Mouse (Mus musculus) small intestine, adult 2 months (tissue): ENCODE measurements around the gene Pigb. TPM values are rescaled to one million over a fixed set of nuclear protein-coding genes. Genes with fewer than 3 reads are reported as not detected.

Experiments
- H3K27ac ChIP-seq: fragments of 200-500 bp; 2 replicates; pipeline ENCODE4 v1.5.1; 2012; ENCODE audit warnings: low read depth, low read length, control low read depth, inconsistent platforms; ENCODE audit not compliant: insufficient read depth
- H3K27me3 ChIP-seq: fragments of 200-500 bp; 2 replicates; pipeline ENCODE4 v1.6.1; 2012; ENCODE audit warnings: mild to moderate bottlenecking, moderate library complexity, low read length, inconsistent platforms; ENCODE audit not compliant: control insufficient read depth, insufficient read depth
- H3K36me3 ChIP-seq: fragments of 200-500 bp; 2 replicates; pipeline ENCODE4 v1.6.1; 2012; ENCODE audit warnings: mild to moderate bottlenecking, low read length, control low read depth, inconsistent platforms; ENCODE audit not compliant: control insufficient read depth, insufficient read depth
- H3K4me1 ChIP-seq: fragments of 200-500 bp; 2 replicates; pipeline ENCODE4 v1.6.1; 2012; ENCODE audit warnings: low read length, inconsistent platforms, mixed read lengths; ENCODE audit not compliant: control insufficient read depth, insufficient read depth, insufficient read length
- H3K4me3 ChIP-seq: fragments of 200-500 bp; 2 replicates; pipeline ENCODE4 v1.5.1; 2012; ENCODE audit warnings: low read depth, mild to moderate bottlenecking, control low read depth, inconsistent platforms, low read length, moderate library complexity
- CTCF ChIP-seq: fragments of 200-500 bp; IDR thresholded peaks from 2 replicates; pipeline ENCODE4 v1.5.1; 2012; ENCODE audit warnings: low read depth, mild to moderate bottlenecking, control low read depth, inconsistent platforms, low read length, moderate library complexity, mixed read lengths; ENCODE audit not compliant: insufficient replicate concordance, insufficient read length; ENCODE audit errors: extremely low read depth
- POLR2A ChIP-seq: fragments of 200-500 bp; IDR thresholded peaks from 2 replicates; pipeline ENCODE4 v1.6.1; 2012; ENCODE audit warnings: low read depth, mild to moderate bottlenecking, control low read depth, inconsistent platforms, low read length, moderate library complexity
- WGBS: fragments of 180-500 bp; shearing (Covaris S2); methylation state at CpG from one replicate; pipeline ENCODE4 v1.1.7; 2018; 5-methylcytosine and 5-hydroxymethylcytosine counted together
- polyA plus RNA-seq: library from polyadenylated mRNA; depleted of rRNA; stranded (reverse); fragments of >200 nt; gene quantifications from 2 replicates; pipeline ENCODE4 v1.2.3, GENCODE M21; 2012

Gene Pigb
- polyA plus RNA-seq, 1 experiment: 5.0 TPM

DNA sequence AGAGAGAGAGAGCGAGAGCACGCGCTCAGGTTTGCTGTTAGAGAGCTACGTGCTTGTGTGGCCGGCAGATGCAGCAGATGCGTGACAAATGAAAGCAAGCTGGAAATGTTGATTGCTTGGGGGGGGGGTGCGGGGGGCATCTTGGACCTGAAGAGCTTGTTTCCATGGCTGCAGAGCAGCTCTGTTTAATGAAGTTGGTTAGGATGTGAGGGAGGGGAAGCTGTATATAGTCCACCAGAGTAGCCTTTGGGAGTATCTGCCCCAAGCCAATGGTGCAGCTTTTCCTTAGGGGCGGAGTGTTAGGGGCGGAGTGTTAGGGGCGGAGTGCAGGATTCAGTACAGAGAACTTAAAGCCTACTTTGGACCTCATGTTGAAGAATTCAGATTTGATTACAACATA lies 26.9 kb upstream of the Pigb start:
- no peaks in the 10 kb centered on the region for H3K36me3 ChIP-seq
- 47% methylated on average over 10 of the region's 10 CpGs for WGBS
- H3K27ac ChIP-seq: no peak overlapping the region
- no peaks in the 10 kb centered on the region for H3K27me3 ChIP-seq
- H3K4me1 ChIP-seq: peaks cover 12% of the 10 kb centered on the region
- TF ChIP-seq CTCF (no peak), POLR2A (no peak)
- H3K4me3 ChIP-seq: peak overlapping the region; percentile 17; the same call in 1 of the 2 replicates

DNA sequence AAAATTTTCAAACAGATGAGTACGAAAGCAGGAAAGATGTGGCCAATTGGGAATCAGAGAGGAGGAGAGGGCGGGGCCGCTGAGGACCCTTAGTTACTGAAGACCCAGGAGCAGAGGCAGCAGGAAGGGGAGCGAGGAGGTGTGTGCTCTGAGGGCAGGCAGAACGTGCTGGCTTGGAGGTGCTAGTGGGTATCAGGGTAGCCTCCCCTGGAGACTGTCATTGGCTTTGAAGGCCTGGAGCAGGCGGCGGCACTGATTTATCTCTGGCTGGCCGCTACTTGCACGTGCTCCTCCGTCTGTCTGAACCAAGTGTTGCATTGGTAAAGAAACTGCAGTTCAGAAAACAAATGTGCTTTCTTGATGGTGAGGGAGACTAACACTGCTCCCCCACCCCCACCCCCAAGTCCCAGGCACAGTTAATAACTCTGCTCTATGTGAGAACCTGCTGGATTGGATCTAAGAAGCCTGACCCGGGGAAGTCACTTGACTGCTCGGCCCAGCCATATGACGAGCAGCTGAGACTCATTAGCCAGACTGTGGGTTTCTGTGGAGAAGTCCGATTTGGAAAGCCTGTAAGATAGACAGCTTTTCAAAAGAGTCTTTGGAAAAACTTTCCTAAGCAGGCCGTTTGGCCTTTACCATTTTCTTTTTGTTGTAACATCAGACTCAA lies 23.6 kb upstream of the Pigb start:
- TF ChIP-seq POLR2A: no peak
- Histone ChIP-seq H3K27ac (no peak overlapping the region), H3K27me3 (no peaks in the 10 kb centered on the region), H3K4me1 (peaks cover 7% of the 10 kb centered on the region), H3K36me3 (no peaks in the 10 kb centered on the region), H3K4me3 (no peak overlapping the region)
- 76% methylated on average over 15 of the region's 15 CpGs for WGBS

DNA sequence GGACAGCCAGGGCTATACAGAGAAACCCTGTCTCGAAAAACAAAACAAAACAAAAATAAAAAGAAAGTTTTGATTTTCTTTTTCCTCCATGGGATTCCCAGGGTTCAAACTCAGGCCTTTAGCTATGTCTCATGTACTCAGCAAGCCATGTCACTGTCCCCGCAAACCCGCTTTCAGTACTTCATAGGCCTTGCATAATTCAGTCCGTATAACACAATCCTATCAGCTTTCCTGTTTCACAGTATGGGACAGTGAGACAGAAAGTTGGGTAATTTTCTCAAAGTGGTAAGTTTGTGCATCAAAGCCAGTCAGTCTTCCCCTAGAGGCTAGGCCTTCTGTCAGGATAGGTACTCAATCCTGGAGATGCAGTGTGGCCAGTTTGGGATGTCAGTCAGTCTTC lies 19.0 kb upstream of the Pigb start:
- no peaks in the 10 kb centered on the region for H3K36me3 ChIP-seq
- no peak overlapping the region for H3K4me3 ChIP-seq
- H3K4me1 ChIP-seq: peaks cover 5% of the 10 kb centered on the region
- 98% methylated on average over 4 of the region's 4 CpGs for WGBS
- H3K27me3 ChIP-seq: no peaks in the 10 kb centered on the region
- no peak overlapping the region for H3K27ac ChIP-seq
- no peak for TF ChIP-seq POLR2A
- TF ChIP-seq CTCF: no peak

DNA sequence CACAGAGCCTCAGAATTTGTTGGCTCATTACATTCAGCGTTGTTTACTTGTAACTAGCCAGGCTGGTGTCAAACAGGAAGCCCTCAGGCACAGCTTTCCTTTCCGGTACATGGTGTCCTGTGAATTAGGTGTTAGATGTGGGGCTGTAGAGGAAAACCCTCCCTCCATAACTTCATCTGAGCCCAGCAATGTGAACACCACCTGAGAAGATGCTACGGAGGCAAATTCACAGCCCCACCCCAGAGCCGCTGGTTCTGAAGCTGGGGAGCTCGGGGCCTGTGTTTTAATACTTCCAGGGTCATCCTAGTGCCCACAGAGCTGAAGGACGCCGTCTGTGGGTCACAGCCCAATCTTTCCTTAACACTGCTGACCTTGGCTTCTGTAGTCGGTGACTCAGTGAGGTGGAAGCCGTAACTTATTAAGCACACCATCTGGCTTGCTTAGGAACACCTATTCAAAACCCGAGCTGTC lies 15.3 kb upstream of the Pigb start:
- Histone ChIP-seq H3K27me3 (no peaks in the 10 kb centered on the region), H3K4me3 (no peak overlapping the region), H3K36me3 (no peaks in the 10 kb centered on the region), H3K4me1 (peaks cover 5% of the 10 kb centered on the region), H3K27ac (peak overlapping the region; percentile 11)
- 33% methylated on average over 10 of the region's 10 CpGs for WGBS
- no peak for TF ChIP-seq POLR2A
- TF ChIP-seq CTCF: no peak

DNA sequence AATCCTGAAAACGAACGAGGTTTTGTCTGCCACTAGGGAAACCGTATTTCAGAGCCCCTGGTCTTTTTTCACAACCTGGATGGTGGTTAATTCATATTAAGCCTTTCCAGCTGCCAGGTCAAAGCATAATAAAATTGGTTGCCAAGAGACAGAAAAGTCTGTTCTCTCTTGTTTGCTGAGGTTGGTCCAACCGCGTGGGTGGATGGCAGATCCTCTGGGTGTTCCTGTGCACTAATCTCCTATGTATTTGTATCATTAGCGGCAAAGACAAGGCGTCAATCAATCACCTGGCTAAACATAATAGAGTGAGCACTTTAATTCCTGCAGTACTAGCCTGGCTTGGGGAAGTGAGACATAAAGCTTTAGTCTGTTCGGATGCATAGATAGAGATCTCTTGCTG lies 10.4 kb upstream of the Pigb start:
- H3K4me3 ChIP-seq: no peak overlapping the region
- H3K27ac ChIP-seq: no peak overlapping the region
- TF ChIP-seq CTCF (no peak), POLR2A (no peak)
- WGBS: 26% methylated on average over 8 of the region's 8 CpGs
- H3K36me3 ChIP-seq: no peaks in the 10 kb centered on the region
- no peaks in the 10 kb centered on the region for H3K27me3 ChIP-seq
- H3K4me1 ChIP-seq: peaks cover 2% of the 10 kb centered on the region; the same call in 1 of the 2 replicates

DNA sequence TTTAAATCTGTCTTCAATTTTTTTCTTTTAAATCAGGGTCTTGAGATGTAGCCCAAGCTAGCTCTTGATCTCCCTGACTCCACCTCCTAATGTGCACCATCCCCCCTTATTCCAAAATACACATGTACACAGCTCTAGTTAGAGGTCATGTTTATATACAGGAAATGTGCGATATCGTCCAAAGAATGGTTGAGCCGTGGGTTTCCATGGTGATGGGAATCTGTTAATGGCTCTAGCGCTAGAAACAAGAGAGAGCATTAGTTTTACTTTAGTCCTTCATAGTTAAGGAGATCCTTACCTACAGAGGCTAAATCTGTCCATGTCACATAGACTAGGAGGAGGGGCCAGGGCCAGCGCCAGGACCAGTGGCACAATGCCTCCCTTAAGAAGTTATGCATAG lies 9.7 kb upstream of the Pigb start:
- no peak for TF ChIP-seq CTCF
- no peak for TF ChIP-seq POLR2A
- 43% methylated on average over 5 of the region's 5 CpGs for WGBS
- no peak overlapping the region for H3K27ac ChIP-seq

DNA sequence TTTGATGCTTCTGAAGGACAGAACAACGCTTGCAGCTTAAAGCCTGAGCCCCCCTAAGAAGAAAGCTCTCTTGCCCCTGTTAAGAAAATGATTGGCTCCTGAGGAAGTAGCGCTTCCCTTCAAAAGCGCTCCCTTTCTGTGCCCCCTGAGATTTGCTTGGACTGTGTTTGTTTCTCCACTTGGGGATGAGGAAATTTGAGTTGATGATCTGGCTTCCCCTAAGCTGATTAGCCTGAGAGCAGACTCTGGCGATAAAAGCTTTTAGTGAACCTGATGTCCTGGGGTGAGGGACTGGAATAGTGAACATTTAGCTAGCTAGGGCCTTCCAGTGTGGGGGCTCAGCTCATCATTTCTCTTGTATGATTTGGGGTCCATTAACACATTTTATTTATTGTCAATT lies 8.7 kb upstream of the Pigb start:
- no peak overlapping the region for H3K4me3 ChIP-seq
- H3K27me3 ChIP-seq: no peaks in the 10 kb centered on the region
- 69% methylated on average over 4 of the region's 4 CpGs for WGBS
- H3K4me1 ChIP-seq: no peaks in the 10 kb centered on the region; the same call in 1 of the 2 replicates
- H3K27ac ChIP-seq: no peak overlapping the region
- no peaks in the 10 kb centered on the region for H3K36me3 ChIP-seq
- no peak for TF ChIP-seq POLR2A
- TF ChIP-seq CTCF: no peak

More for the DNA sequence above, 9.7 kb upstream of the Pigb start:
- H3K27me3 ChIP-seq: no peaks in the 10 kb centered on the region
- no peaks in the 10 kb centered on the region for H3K36me3 ChIP-seq
- no peak overlapping the region for H3K4me3 ChIP-seq
- H3K4me1 ChIP-seq: no peaks in the 10 kb centered on the region; the same call in 1 of the 2 replicates
